Mouse (Mus musculus): ENCODE measurements around the gene Pfkfb4.

Gene Pfkfb4

DNA sequence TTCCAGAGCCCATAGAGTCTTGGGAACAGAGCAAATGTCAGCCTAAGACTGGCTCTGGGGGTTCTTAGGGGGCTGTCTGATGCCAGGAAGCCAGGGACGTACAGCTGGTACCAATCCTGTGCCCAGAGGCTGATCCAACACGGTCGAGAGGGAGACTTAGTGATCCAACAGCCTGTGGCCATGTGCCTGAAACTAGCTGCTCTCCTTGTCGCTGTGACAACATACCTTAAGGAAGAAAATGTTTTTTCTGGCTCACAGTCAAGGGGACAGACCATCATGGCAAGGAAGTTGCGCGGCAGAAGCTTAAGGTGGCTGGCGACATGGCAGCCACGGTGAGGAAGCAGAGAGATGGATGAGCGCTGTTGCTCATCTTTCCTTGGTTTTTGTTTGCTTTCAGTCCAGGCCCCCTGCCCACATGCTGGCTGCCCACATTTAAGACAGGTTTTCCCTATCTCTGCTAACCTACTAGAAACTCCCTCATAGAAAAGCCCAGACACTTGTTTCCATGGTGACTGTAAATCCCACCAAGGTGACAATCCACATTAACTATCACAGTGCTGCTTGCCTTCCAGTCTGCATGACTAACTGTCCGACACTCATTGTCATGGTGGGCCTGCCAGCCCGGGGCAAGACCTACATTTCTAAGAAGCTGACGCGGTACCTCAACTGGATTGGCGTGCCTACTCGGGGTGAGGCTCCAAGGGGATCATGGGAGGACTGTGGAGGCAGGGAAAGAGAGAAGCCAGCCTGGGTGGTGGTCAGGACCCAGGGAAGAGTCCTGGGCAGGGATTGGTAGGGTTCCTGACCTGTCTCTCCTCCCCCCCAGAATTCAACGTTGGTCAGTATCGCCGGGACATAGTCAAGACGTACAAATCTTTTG lies 6.9 kb downstream of the Pfkfb4 start:
- DNase-seq: no peak

DNA sequence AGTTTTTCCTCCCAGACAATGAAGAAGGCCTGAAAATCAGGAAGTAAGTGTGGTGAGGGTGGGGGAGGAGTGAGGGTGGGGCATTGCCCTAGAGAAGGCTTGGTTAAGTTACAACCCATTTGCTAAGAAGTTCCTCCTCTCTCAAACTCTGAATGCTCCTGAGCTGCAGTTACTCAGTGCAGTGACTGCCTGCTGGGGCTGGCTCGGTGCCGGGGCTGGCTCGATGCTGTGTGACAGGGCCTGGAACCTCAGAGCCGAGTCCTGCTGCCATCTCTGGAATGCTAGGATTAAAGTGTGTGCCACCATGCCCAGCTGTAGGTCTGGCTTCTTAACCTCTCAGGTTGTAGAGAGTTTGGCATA lies 7.6 kb downstream of the Pfkfb4 start:
- no peak for DNase-seq

- peak; percentile 74 for DNase-seq
These were observed 9.1 kb downstream of the Pfkfb4 start for GRCm38 (mm10) chr9:109000726-109001125.

- DNase-seq: peak; percentile 44
These were observed 11.6 kb downstream of the Pfkfb4 start for GRCm38 (mm10) chr9:109003201-109003600.

DNA sequence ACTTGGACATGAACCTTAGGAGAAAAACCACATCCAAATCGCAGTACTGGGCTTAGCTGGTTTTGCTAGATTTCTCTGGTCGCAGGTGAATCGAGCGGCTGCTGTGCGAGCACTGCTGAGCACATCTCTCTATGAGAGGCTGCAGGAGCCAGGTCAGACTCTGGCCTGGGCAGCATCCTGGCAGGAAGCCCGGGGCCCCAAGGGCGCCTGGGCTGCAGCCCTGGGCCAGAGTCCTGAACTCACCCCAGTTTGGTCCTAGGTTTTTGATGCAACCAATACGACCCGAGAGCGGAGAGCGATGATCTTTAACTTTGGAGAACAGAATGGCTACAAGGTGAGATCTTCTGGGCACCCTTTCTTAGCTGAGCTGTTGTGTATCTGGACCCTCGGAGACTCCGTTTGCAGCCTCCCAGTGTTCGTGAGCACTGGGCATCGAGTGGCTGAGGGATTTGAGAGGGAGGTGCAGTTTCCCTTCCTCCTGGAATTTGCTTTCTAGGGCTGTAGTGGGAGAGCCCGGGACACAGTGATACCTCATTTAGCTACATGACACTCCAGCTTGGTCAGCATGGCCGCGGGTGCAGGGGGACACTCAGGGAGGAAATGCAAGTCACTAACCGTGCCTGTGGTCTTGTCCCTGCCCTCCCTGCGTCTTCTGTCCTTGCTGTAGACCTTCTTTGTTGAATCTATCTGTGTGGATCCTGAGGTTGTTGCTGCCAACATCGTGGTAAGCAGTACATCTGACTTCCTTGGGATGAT lies 15.6 kb downstream of the Pfkfb4 start:
- no peak for DNase-seq

- no peak for DNase-seq
These were observed 16.5 kb downstream of the Pfkfb4 start for GRCm38 (mm10) chr9:109008081-109008480.

DNA sequence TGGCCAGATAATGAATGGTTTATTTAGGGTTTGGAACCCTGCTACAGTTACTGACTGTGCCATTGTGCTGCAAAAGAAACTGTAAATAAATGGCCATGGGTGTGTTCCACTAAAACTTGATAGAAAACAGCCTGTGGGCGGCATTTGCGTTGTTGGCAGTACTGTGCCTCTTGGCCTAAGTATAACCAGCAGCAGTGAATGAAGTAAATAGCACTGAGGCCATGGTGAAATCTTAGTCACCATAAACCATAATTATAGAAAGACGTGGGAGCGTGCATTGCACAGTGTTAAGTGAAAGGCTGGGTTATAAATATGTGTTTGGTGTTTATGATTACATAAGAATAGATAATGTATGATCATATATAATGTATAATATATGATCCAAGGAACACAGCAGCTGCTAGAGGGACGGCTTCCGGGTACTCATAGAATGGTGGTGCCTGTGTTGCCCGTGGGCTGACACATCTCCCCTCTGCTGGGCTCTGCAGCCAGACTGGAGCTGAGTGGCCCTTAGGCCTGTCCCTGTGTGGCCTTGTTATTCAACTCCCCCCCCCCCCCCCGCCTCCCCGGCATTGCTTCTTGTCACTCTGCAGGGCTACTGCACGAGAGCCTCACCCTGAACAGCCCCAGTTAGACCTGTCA lies 17.5 kb downstream of the Pfkfb4 start:
- no peak for DNase-seq

DNA sequence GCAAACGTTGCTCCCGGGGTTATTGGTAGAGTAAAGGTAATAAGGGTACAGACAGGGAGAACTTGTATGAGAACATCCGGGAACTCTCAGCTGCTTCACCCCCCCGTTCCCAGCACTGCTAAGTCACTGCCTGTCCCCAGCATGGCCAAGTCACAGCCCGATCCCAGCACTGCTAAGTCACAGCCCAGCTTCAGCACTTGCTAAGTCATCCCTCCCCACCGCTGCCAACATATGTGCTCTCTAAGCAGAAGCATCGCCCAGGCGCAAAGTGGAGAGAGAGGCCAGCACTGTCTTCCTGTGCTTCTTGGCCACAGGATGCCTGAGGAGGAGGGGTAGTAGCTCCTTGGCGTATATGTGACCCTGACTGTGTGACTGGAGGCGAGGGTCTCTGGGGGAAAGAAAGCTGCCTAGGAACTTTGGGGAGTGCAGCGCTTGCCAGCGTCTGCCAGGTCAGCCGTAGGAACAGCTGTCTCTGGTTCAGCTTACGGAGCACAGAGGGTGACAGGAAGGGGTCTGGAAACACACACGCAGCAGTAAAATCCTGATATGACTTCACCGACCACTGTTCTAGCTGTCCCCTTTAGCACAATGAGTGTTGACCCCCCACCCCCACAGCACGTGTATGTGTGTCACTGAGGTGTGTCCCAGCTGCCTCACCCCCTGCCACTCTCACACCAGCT lies 18.2 kb downstream of the Pfkfb4 start:
- peak; percentile 32 for DNase-seq

GRCm38 (mm10) chr9:109010316-109010690 lies 18.7 kb downstream of the Pfkfb4 start:
- DNase-seq: no peak

DNA sequence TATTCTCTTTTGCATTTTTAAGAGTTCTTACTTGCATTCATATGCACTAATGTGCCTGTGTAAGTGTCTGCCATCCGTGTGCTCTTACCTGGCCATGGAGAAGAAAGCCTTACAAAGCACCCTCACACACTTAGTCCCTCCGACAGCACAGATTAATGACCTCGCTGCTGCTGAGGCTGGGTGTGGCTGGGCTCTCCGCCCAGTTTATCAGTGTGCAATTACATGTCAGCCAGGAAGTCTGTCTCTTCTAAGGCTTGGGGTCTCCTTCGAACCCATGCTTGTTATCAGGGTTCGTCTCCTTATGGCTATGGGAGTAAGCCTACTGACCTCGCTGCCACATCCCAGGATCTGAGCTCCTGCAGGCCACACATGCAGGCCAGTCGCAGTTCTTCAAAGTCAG lies 23.8 kb downstream of the Pfkfb4 start:
- DNase-seq: no peak

DNA sequence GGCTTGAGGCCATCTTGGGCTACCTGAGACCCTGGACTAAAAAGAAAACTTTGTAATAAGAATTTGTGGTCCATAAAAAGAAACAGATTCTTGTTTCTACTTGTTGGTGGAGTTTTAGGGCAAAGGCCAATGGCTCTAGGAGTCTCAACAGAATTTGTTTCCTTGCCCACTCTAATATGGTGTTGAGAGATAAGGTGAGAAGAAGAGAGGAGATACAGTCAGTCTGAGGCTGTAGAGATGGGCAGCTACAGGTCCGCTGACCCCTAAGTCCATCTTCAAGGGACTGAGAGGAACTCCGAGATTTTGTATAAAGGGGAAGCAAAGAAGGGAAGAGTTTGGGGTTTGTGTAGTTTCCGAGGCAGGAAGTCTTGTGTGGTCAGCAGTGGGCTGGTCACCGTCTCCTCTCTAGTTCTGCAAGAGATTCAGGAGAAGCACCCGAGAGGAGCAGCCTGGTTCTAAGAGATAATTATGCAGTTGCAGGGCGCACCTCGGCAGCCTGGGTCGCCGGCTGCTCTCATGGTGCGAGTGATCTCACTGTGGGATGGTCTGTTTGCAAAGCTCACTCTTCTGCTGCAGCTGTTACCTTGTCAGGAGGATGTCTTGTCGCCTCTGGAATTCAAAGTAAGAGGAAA lies 25.5 kb downstream of the Pfkfb4 start:
- DNase-seq: no peak

DNA sequence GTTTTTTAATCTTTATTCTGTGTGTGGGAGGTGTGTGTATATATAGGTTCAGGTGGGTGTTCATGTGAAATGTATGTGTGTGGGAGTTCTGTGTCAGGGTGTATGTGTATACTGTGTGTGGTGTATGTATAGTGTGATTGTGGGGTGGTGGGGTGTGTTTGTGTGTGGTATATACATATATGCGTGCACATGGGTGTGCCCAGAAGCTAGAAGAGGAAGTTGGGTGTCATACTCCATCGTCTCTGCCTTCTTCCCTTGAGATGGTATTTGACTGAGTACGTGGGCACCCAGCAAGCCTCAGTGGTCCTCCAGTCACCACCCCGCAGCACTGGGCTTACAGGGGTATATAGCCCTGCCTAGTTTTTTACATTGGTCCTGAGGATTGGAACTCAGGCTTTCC lies 29.9 kb downstream of the Pfkfb4 start:
- DNase-seq: no peak

GRCm38 (mm10) chr9:109022866-109023685 lies 31.5 kb downstream of the Pfkfb4 start:
- DNase-seq: no peak

GRCm38 (mm10) chr9:109027521-109027920 lies 35.9 kb downstream of the Pfkfb4 start:
- DNase-seq: no peak

DNA sequence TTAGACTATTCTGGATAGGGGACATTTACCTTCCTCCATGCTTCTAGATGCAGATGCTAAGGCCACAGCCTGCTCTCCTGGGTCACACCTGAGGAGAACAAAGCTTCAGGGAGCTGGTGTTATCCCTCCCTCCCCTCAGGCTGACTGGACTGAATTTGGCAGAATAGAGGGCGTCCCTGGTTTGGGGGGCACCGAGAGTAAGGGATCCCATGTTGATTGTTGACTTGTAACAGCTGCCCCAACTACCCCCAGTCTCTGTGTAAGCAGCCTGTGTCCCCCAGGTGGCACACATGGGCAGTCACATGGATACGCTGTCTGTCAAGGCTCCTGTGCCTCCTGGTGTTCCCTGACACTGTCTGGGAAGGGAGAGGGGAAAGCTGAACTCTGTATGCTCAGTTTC lies 36.8 kb downstream of the Pfkfb4 start:
- no peak for DNase-seq

- DNase-seq: no peak
These were observed 37.3 kb downstream of the Pfkfb4 start for GRCm38 (mm10) chr9:109028919-109029318.

- no peak for DNase-seq
These were observed 38.7 kb downstream of the Pfkfb4 start for GRCm38 (mm10) chr9:109030312-109030711.

DNA sequence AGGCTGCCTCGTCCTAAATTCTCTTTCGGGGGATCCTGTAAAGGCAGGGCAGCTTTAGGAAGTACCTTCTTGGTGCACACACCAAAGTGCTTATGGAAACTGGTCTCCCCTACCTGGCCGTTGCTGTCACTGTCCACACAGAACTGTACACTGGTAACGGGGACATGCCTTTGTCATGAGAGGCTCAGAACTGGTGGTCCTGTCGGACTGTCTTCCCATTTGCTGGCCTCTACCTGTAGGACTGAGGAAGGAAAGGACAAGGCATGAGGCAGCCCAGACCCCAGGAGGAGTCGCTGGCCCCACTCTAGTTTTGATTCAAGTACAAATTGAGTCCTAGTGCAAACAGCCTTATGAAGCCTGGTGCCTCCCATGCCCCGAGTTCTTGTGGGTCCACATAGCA lies 39.4 kb downstream of the Pfkfb4 start:
- DNase-seq: no peak

GRCm38 (mm10) chr9:109031686-109032085 lies 40.1 kb downstream of the Pfkfb4 start:
- no peak for DNase-seq

- no peak for DNase-seq
These were observed 40.9 kb downstream of the Pfkfb4 start for GRCm38 (mm10) chr9:109032435-109032834.

DNA sequence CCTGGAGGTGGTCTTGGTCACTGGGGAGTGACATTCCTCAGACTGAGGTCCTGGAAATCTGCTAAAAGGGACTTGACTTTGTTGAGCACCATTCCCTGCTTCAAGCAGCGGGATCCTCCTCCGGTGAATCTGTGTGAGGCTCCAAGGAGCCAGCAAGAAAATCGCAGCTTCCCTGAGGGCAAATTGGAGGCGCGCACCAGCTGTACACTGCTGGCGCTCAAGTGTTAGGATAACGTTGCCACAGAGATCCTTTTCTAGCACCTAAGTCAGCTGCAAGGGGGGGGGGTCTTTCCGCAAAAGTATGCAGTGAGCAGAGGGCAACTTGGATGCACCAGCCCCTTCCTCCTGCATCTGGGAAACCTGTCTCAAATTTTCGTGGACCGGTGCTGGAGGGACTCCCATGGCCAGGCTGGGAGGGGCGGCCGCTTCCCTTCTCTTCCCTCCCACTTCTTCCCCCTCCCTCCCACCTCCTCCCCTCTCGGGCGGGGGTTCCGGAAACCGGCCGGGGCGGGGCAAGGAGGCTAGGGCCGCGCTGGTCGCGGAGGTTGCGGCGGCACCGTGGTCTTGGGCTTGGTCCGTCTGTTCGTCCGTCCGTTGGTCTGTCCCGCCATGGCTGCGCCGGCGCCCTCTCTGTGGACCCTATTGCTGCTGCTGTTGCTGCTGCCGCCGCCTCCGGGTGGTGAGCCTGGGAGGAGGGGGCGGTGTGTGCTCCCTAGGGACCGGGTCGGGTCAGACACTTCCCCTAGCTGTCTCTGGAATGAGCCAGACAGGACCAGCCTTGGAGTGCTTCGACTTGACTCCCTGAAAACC lies 46.7 kb downstream of the Pfkfb4 start, which contains the start of gene Shisa5:
Gene Shisa5 (plus strand): TSS at position 480 of the 810 bp plus-strand sequence.
- DNase-seq: peak; percentile 88

Data from embryo, embryonic 11 days (tissue).